Mouse (Mus musculus): Measurements from ENCODE around the gene Crybg3. TPM values are rescaled to one million over a fixed set of nuclear protein-coding genes. Genes with fewer than 3 reads are reported as not detected.

The Crybg3 gene
- polyA plus RNA-seq (2014; fragmentation: Nextera tagmentation; extraction: Ambion mirVana) = 11.8 and 12.7 TPM in 2 replicates

DNA sequence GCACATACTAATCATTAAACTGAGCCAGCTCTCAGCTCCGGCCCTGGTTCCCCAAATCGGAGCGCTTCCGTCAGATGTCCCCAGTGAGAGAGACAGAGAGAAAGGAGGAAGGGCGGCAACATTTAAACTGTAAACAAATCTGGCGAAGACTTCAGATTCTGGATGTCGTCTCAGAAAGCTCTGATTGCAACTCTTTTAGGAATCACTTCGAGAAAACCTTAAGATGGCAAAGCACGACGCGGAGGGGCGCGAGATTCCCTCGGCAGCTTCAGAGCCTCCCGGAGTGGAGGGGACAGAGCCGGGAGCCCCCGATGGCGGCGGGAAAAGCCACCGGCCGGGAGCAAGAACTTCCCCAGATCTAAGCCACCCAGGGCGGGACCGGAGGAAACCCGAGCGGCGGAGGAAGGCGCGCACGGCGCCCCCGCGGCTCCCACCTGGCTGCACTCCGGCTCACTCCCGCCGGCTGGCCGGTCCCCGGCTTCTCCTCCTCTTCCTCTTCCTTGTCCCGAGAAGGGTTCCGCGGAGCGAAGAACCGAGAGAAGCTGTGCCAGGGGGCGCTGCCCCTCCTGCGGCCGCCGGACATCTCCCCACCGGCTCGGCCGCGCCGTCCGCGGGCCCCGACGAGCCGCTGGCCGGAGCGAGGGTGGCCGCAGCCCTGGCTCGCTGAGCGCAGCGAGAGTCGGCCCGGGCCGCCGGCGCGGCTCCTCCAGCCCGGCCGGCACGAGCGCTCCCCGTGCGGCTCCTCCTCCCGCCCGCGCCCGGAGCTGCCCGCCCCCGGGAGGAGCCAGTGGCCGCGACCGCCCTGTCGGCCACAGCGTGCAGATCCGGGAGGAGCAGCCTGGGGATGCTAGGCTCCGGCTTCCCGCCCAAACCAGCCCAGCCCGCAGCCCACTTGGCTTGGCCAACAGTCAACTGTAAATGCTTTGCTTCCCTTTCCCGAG, at the start of gene Crybg3:
Gene Crybg3, minus strand, starts transcription at position 669 of the 941 bp plus-strand sequence.
- no peaks in the 10 kb centered on the region for H3K4me1 ChIP-seq (ENCODE audit: control insufficient read depth, insufficient read depth, low read length)
- peak within 1 kb of the TSS; percentile 60 for H3K4me2 ChIP-seq (replicated peaks; ENCODE audit: low read depth, low read length)
- no peaks in the 10 kb centered on the region for H3K36me3 ChIP-seq (ENCODE audit: control insufficient read depth, insufficient read depth, low read length)
- no peaks in the 10 kb centered on the region for H3K27me3 ChIP-seq (ENCODE audit: control insufficient read depth, insufficient read depth, low read length)
- H3K27ac ChIP-seq (ENCODE audit: low read depth, low read length) = peak within 1 kb of the TSS; percentile 93
- peak; percentile 97 for ATAC-seq (ENCODE audit: low FRiP score, low TSS enrichment)
- peak within 1 kb of the TSS; percentile 80 for H3K4me3 ChIP-seq (ENCODE audit: low read length)
- no peaks in the 10 kb centered on the region; the same call in 1 of the 2 replicates for H3K9me3 ChIP-seq (ENCODE audit: control insufficient read depth, low read length)
- H3K9ac ChIP-seq (ENCODE audit: low read depth, low read length) = peak within 1 kb of the TSS; percentile 84
- 1% methylated on average over 56 of the region's 90 CpGs for WGBS

DNA sequence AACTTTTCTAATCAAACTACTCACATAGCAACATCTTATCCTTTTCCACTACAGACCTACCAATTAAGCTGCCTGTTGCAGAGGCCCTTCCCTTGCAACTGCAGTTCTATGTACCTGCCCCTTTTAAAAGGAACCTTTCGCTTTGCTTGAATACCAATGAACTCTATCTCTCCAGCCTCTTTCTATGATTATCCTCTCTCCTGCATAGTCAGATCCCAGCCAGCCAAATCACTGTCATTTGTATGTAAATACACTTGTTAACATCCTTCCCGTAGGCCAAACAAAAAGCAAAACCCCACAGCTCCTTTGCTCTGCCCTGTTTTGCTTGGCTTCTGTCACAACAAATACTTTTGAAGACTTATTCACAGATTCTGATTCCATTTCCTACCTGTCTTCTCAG, 43.0 kb upstream of the Crybg3 start:
- Histone ChIP-seq H3K27ac (ENCODE audit: low read depth, low read length) (no peak overlapping the region), H3K4me1 (ENCODE audit: control insufficient read depth, insufficient read depth, low read length) (no peaks in the 10 kb centered on the region), H3K36me3 (ENCODE audit: control insufficient read depth, insufficient read depth, low read length) (no peaks in the 10 kb centered on the region), H3K27me3 (ENCODE audit: control insufficient read depth, insufficient read depth, low read length) (no peaks in the 10 kb centered on the region), H3K9me3 (ENCODE audit: control insufficient read depth, low read length) (no peaks in the 10 kb centered on the region), H3K4me2 (replicated peaks; ENCODE audit: low read depth, low read length) (no peak overlapping the region), H3K9ac (ENCODE audit: low read depth, low read length) (no peak overlapping the region), H3K4me3 (ENCODE audit: low read length) (no peak overlapping the region)
- ATAC-seq (ENCODE audit: low FRiP score, low TSS enrichment) = no peak
- WGBS = 75% methylated on average over 2 of the region's 2 CpGs

DNA sequence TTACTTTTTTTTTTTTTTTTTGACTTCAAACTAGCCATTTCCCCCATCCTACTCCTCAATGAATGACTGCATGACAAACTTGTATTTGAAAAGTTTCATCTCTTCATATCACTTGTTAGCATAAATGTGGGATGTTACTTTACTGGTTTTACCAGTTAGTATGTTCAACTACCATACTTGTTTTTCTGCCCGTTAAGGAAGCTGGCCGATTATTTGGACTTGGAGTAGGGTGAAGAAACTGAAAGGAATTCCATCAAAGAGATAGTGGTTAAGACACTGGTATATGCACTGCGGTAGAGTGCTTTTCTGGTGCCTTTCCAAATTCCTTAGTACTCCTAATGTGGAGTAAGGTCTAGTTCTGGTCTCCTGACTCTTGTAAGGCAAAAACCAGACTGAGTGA, 39.2 kb upstream of the Crybg3 start:
- H3K27me3 ChIP-seq (ENCODE audit: control insufficient read depth, insufficient read depth, low read length) = no peaks in the 10 kb centered on the region
- 87% methylated on average over 3 of the region's 3 CpGs for WGBS
- H3K9ac ChIP-seq (ENCODE audit: low read depth, low read length) = no peak overlapping the region
- no peak for ATAC-seq (ENCODE audit: low FRiP score, low TSS enrichment)
- peak overlapping the region; percentile 66 for H3K4me2 ChIP-seq (replicated peaks; ENCODE audit: low read depth, low read length)
- H3K4me3 ChIP-seq (ENCODE audit: low read length) = no peak overlapping the region
- no peaks in the 10 kb centered on the region for H3K9me3 ChIP-seq (ENCODE audit: control insufficient read depth, low read length)
- H3K4me1 ChIP-seq (ENCODE audit: control insufficient read depth, insufficient read depth, low read length) = 0 out of 2 replicates have a peak, but pooled peaks cover 2% of the 10 kb centered on the region
- no peaks in the 10 kb centered on the region for H3K36me3 ChIP-seq (ENCODE audit: control insufficient read depth, insufficient read depth, low read length)
- no peak overlapping the region for H3K27ac ChIP-seq (ENCODE audit: low read depth, low read length)

DNA sequence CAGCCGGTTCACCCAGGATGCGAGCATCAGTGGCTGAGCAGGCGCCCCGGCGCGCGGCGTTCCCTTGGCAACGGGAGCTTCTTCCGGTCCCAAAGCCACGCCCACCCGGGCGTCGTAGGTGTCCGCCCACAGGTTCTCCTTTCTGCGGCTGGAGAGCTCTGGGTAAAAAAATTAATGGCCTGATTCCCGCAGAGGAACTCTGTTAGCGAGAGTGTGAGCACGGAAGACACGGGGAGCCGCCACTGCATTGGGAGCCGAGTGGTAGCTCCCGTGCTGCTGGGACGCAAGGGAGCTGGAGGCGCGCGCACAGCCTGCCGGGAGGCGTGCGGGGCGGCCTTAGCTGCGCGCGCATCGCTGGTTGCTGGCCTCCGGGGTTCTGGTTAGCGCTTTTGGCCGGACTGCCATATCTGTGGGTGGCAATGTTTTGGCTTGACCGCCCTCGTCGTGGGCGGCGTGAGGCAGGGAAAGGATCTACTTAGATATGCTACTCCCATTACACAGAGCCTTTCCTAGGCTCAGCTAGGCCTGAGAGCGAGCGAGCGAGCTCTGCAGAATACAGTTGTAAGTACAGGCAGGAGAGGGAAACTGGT, 38.4 kb upstream of the Crybg3 start, which contains the start of gene Arl6:
Gene Arl6, minus strand, starts transcription at position 290 of the 590 bp plus-strand sequence.
- H3K9ac ChIP-seq (ENCODE audit: low read depth, low read length) = peak within 1 kb of the TSS; percentile 75
- WGBS = under 1% methylated on average over 46 of the region's 46 CpGs
- peak within 1 kb of the TSS; percentile 72 for H3K4me3 ChIP-seq (ENCODE audit: low read length)
- H3K27ac ChIP-seq (ENCODE audit: low read depth, low read length) = peak within 1 kb of the TSS; percentile 99
- peak within 1 kb of the TSS; percentile 66 for H3K4me2 ChIP-seq (replicated peaks; ENCODE audit: low read depth, low read length)
- peak; percentile 99 for ATAC-seq (ENCODE audit: low FRiP score, low TSS enrichment)
- no peaks in the 10 kb centered on the region for H3K36me3 ChIP-seq (ENCODE audit: control insufficient read depth, insufficient read depth, low read length)
- H3K9me3 ChIP-seq (ENCODE audit: control insufficient read depth, low read length) = no peaks in the 10 kb centered on the region
- 0 out of 2 replicates have a peak, but pooled peaks cover 2% of the 10 kb centered on the region for H3K4me1 ChIP-seq (ENCODE audit: control insufficient read depth, insufficient read depth, low read length)
- H3K27me3 ChIP-seq (ENCODE audit: control insufficient read depth, insufficient read depth, low read length) = no peaks in the 10 kb centered on the region

DNA sequence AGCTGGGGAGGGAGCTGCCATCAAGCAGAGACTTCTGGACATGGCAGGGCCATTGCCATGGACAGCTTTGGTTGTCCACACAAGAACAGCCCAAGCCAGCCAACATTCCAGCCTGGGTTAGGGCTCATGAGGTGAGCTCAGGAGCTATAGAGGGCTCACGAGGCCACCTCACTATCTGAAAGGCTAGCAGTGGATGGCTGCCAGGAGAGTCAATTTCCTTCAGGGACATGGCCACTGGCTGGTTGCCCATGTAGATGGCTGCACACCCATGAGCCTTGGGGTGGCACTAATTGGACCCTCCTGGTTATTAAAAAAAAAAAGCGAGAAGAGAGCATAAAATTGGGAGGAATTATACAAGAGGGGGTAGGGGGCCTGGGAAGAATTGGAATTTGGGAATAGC, 33.8 kb upstream of the Crybg3 start:
- Histone ChIP-seq H3K36me3 (ENCODE audit: control insufficient read depth, insufficient read depth, low read length) (no peaks in the 10 kb centered on the region), H3K9me3 (ENCODE audit: control insufficient read depth, low read length) (no peaks in the 10 kb centered on the region), H3K9ac (ENCODE audit: low read depth, low read length) (no peak overlapping the region), H3K4me3 (ENCODE audit: low read length) (no peak overlapping the region), H3K27me3 (ENCODE audit: control insufficient read depth, insufficient read depth, low read length) (no peaks in the 10 kb centered on the region), H3K27ac (ENCODE audit: low read depth, low read length) (no peak overlapping the region), H3K4me1 (ENCODE audit: control insufficient read depth, insufficient read depth, low read length) (0 out of 2 replicates have a peak, but pooled peaks cover 2% of the 10 kb centered on the region), H3K4me2 (replicated peaks; ENCODE audit: low read depth, low read length) (no peak overlapping the region)
- ATAC-seq (ENCODE audit: low FRiP score, low TSS enrichment) = no peak
- WGBS = 85% methylated on average over 2 of the region's 2 CpGs

DNA sequence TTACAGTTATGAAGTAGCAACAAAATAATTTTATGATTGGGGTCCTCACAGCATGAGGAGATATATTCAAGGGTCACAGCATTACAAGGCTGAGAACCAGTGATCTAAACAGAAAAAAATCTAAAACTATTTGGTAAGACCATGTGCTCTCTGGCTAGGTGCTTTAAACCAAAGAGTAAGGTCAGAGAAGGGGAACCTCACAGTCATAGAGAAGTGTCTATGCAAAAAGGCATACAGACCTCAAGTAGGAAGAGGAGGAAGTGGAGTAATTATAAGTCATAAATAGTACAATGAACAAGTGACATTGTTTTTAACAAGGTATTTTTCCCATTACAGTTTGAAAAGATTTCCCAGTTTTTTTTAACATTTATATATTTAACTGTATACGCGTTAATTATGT, 20.8 kb upstream of the Crybg3 start:
- Histone ChIP-seq H3K36me3 (ENCODE audit: control insufficient read depth, insufficient read depth, low read length) (no peaks in the 10 kb centered on the region), H3K9ac (ENCODE audit: low read depth, low read length) (no peak overlapping the region), H3K27me3 (ENCODE audit: control insufficient read depth, insufficient read depth, low read length) (no peaks in the 10 kb centered on the region), H3K9me3 (ENCODE audit: control insufficient read depth, low read length) (no peaks in the 10 kb centered on the region), H3K4me1 (ENCODE audit: control insufficient read depth, insufficient read depth, low read length) (no peaks in the 10 kb centered on the region), H3K4me3 (ENCODE audit: low read length) (no peak overlapping the region), H3K27ac (ENCODE audit: low read depth, low read length) (no peak overlapping the region), H3K4me2 (replicated peaks; ENCODE audit: low read depth, low read length) (no peak overlapping the region)
- ATAC-seq (ENCODE audit: low FRiP score, low TSS enrichment) = no peak
- 97% methylated on average over 2 of the region's 2 CpGs for WGBS

DNA sequence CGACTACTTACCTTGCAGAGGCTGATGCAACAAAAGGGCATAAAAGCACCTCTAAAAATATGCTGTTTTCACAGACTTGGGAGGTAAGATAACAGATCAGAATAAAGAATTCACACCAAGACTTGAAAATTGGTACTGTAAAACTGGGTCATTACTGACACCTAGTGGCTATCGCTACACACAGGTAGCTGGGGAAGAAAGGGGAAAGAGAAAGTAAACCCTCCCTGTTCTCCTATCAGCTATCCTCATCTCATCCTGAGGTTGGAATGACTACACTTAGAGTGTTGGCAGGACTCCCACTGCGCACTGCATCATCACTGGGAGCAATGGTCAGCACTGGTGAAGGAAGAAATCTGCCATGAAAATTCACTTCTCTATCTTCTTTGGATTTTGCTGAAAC, 16.4 kb upstream of the Crybg3 start:
- H3K27ac ChIP-seq (ENCODE audit: low read depth, low read length) = no peak overlapping the region
- H3K4me1 ChIP-seq (ENCODE audit: control insufficient read depth, insufficient read depth, low read length) = no peaks in the 10 kb centered on the region
- no peak overlapping the region for H3K4me3 ChIP-seq (ENCODE audit: low read length)
- no peaks in the 10 kb centered on the region for H3K9me3 ChIP-seq (ENCODE audit: control insufficient read depth, low read length)
- 32% methylated on average over 3 of the region's 3 CpGs for WGBS
- no peaks in the 10 kb centered on the region for H3K36me3 ChIP-seq (ENCODE audit: control insufficient read depth, insufficient read depth, low read length)
- no peaks in the 10 kb centered on the region for H3K27me3 ChIP-seq (ENCODE audit: control insufficient read depth, insufficient read depth, low read length)
- 0 out of 2 replicates have a peak, but pooled peaks have one; percentile 43 for ATAC-seq (ENCODE audit: low FRiP score, low TSS enrichment)
- H3K4me2 ChIP-seq (replicated peaks; ENCODE audit: low read depth, low read length) = no peak overlapping the region
- H3K9ac ChIP-seq (ENCODE audit: low read depth, low read length) = no peak overlapping the region

DNA sequence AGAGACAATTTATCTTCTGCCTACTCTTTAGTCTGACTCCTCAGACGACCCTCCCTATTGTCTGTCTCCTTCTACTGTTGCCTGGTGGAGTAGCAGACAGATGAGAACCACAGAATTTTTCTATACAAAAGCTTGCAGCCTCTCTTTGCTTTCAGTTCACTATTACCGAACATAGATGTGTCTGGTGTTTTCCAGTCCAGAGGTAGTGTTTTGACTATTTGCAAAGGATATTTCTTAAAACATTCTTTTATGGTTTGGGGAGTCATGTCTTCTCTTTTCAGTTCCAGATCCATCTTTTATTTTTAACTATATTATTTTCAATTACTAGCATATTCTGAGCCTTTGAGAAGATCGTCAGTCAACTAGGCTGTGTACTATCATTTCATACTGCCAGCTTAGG, 14.9 kb upstream of the Crybg3 start:
- Histone ChIP-seq H3K9me3 (ENCODE audit: control insufficient read depth, low read length) (no peaks in the 10 kb centered on the region), H3K27ac (ENCODE audit: low read depth, low read length) (no peak overlapping the region), H3K4me3 (ENCODE audit: low read length) (no peak overlapping the region), H3K9ac (ENCODE audit: low read depth, low read length) (no peak overlapping the region), H3K27me3 (ENCODE audit: control insufficient read depth, insufficient read depth, low read length) (no peaks in the 10 kb centered on the region), H3K4me1 (ENCODE audit: control insufficient read depth, insufficient read depth, low read length) (no peaks in the 10 kb centered on the region), H3K4me2 (replicated peaks; ENCODE audit: low read depth, low read length) (no peak overlapping the region), H3K36me3 (ENCODE audit: control insufficient read depth, insufficient read depth, low read length) (no peaks in the 10 kb centered on the region)
- 81% methylated on average over 3 of the region's 3 CpGs for WGBS
- no peak for ATAC-seq (ENCODE audit: low FRiP score, low TSS enrichment)

DNA sequence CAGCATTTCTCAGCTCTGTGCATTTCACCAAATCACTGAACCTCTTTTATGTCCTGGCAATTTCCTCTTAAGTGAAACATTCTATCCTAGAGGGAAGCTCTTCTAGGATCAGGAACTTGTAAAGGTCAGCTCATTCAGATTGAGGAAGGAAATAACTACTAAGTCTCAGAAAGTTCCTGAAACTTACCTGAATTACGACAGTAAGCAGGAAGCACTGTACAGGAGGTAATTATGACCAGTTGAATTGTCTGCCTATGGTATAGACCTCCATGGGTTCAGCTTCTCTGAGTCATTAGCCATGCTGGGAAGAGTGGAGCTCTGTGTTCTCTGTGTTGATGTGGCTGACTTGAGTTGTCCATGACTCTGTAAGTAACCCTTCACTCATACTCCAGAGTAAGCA, 10.0 kb upstream of the Crybg3 start:
- no peak overlapping the region for H3K27ac ChIP-seq (ENCODE audit: low read depth, low read length)
- H3K9me3 ChIP-seq (ENCODE audit: control insufficient read depth, low read length) = no peaks in the 10 kb centered on the region
- no peaks in the 10 kb centered on the region for H3K27me3 ChIP-seq (ENCODE audit: control insufficient read depth, insufficient read depth, low read length)
- no peaks in the 10 kb centered on the region for H3K4me1 ChIP-seq (ENCODE audit: control insufficient read depth, insufficient read depth, low read length)
- no peak overlapping the region for H3K4me2 ChIP-seq (replicated peaks; ENCODE audit: low read depth, low read length)
- WGBS = 57% methylated on average over 1 of the region's 1 CpGs
- H3K36me3 ChIP-seq (ENCODE audit: control insufficient read depth, insufficient read depth, low read length) = no peaks in the 10 kb centered on the region
- no peak overlapping the region for H3K9ac ChIP-seq (ENCODE audit: low read depth, low read length)
- no peak for ATAC-seq (ENCODE audit: low FRiP score, low TSS enrichment)
- no peak overlapping the region for H3K4me3 ChIP-seq (ENCODE audit: low read length)

Measured in kidney, embryonic 14.5 days (tissue).